Mouse (Mus musculus): ENCODE measurements around the gene Gm47841. TPM values are rescaled to one million over a fixed set of nuclear protein-coding genes. Genes with fewer than 3 reads are reported as not detected.

Gm47841 gene
- polyA plus RNA-seq (2017; shearing (Covaris generic)): not detected

DNA sequence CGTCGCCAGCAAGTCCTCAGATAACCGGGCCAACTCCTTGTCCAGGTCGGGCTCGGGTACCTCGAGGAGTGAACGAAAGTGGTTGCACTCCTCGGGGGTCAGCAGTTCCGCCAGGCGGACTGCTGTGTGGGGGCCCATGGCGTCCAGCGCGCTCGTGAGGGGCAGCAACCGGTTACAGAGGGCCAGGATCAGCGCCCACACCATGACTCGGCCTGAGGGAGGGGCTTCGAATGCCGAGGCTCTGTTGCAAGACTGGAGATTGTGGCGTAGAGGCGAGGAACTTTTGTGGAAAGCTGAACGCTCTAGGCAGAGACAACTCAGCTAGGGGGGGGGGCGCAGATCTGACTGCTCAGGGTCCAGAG, at the start of gene Gm47841:
Gm47841 (minus strand) TSS at position 204 of the 362 bp plus-strand sequence.

GRCm38 (mm10) chr15:101077813-101078730, 30.9 kb upstream of the Gm47841 start, which contains the start of gene Fignl2:
Gene Fignl2, minus strand, starts transcription at chr15:101078567.

Other genes with a start within 250 kb of the Gm47841 start
- 0.67 TPM for gene Scn8a, start 177.5 kb downstream of the Gm47841 start, polyA plus RNA-seq (2017; shearing (Covaris generic))
- not detected for gene Fignl2, start 31.2 kb upstream of the Gm47841 start, polyA plus RNA-seq (2017; shearing (Covaris generic))
- not detected for gene Ankrd33, start 68.4 kb upstream of the Gm47841 start, polyA plus RNA-seq (2017; shearing (Covaris generic))
- 0.90 TPM for gene Acvrl1, start 81.1 kb upstream of the Gm47841 start, polyA plus RNA-seq (2017; shearing (Covaris generic))
- 0.94 TPM for gene Acvr1b, start 126.7 kb upstream of the Gm47841 start, polyA plus RNA-seq (2017; shearing (Covaris generic))
- gene Grasp, start 176.8 kb upstream of the Gm47841 start, polyA plus RNA-seq (2017; shearing (Covaris generic)): 32.0 TPM
- gene Nr4a1, start 206.9 kb upstream of the Gm47841 start, polyA plus RNA-seq (2017; shearing (Covaris generic)): 2,634 TPM
- gene Atg101, start 236.9 kb upstream of the Gm47841 start, polyA plus RNA-seq (2017; shearing (Covaris generic)): 90.7 TPM
- not detected for gene 6030408B16Rik, start 245.8 kb upstream of the Gm47841 start, polyA plus RNA-seq (2017; shearing (Covaris generic))